Mouse (Mus musculus) CH12.LX (cell line): ENCODE results near the gene Slc4a4. TPM values are rescaled to one million over a fixed set of nuclear protein-coding genes. Genes with fewer than 3 reads are reported as not detected.
A peak's percentile ranks its signal among the peaks of the same experiment; 100 is the strongest.

Experiments used
- DNase-seq: peaks from one replicate; pipeline ENCODE4 v3.0.0-alpha.2; 2013; ENCODE audit errors: extremely low read depth
- H3K27ac ChIP-seq: 2 replicates; pipeline ENCODE4 v1.5.1; 2012; ENCODE audit warnings: low read depth, mild to moderate bottlenecking, control low read depth, moderate library complexity; ENCODE audit not compliant: insufficient read depth
- H3K27me3 ChIP-seq: replicated peaks from 2 replicates; pipeline ENCODE3; 2012; ENCODE audit warnings: inconsistent platforms
- H3K36me3 ChIP-seq, 2 experiments: replicated peaks in 1 of 2; 2 replicates each; pipeline versions ENCODE3 to v1.6.1; 2012; ENCODE audit warnings: inconsistent platforms in 1 of 2, low read length in 1 of 2, mild to moderate bottlenecking in 1 of 2, mixed read lengths in 1 of 2, moderate library complexity in 1 of 2; ENCODE audit not compliant: control insufficient read depth in 1 of 2, insufficient read depth in 1 of 2
- H3K4me1 ChIP-seq, 2 experiments: 2 replicates each; pipeline ENCODE4 v1.6.1; 2012; ENCODE audit warnings: inconsistent platforms in 1 of 2, moderate library complexity in 1 of 2; ENCODE audit not compliant: insufficient read depth in 2 of 2, control insufficient read depth in 1 of 2
- H3K4me2 ChIP-seq: 2 replicates; pipeline ENCODE4 v1.6.1; 2012; ENCODE audit warnings: low read depth, mild to moderate bottlenecking, control low read depth; ENCODE audit not compliant: poor library complexity, insufficient read depth, severe bottlenecking
- H3K4me3 ChIP-seq, 3 experiments: fragments of 150-350 bp in 1 of 3; sonication (generic) in 1 of 3; replicated peaks in 1 of 3; 2 replicates each; pipeline versions ENCODE3 to v1.5.1; 2011 to 2012; ENCODE audit warnings: low read depth in 2 of 3, low read length in 2 of 3, mild to moderate bottlenecking in 2 of 3, moderate library complexity in 2 of 3, control low read depth in 1 of 3, improper control_type of control experiment in 1 of 3, inconsistent platforms in 1 of 3, mixed read lengths in 1 of 3; ENCODE audit not compliant: poor library complexity in 1 of 3
- H3K79me2 ChIP-seq: replicated peaks from 2 replicates; pipeline ENCODE4 v1.6.1; 2012; ENCODE audit warnings: mild to moderate bottlenecking, moderate library complexity; ENCODE audit not compliant: control insufficient read depth, poor library complexity, insufficient read depth, severe bottlenecking; ENCODE audit errors: extremely low read depth
- H3K9ac ChIP-seq: 2 replicates; pipeline ENCODE4 v1.6.1; 2012; ENCODE audit warnings: low read depth, mild to moderate bottlenecking, control low read depth, moderate library complexity; ENCODE audit not compliant: insufficient read depth
- H3K9me3 ChIP-seq: replicated peaks from 2 replicates; pipeline ENCODE3; 2012; ENCODE audit warnings: low read length, inconsistent platforms, mixed read lengths
- E2F4 ChIP-seq: IDR thresholded peaks from 2 replicates; pipeline ENCODE4 v1.6.1; 2011; ENCODE audit warnings: low read depth, low read length, improper control_type of control experiment; ENCODE audit not compliant: insufficient replicate concordance
- EP300 ChIP-seq: IDR thresholded peaks from 2 replicates; pipeline ENCODE4 v1.6.1; 2011; ENCODE audit warnings: low read length, improper control_type of control experiment
- ETS1 ChIP-seq: conservative IDR thresholded peaks from 2 replicates; pipeline ENCODE4 v1.6.1; 2012; ENCODE audit warnings: low read depth, mild to moderate bottlenecking, inconsistent platforms, low read length, improper control_type of control experiment, moderate library complexity
- HCFC1 ChIP-seq: IDR thresholded peaks from 2 replicates; pipeline ENCODE4 v1.6.1; 2012; ENCODE audit warnings: low read depth, mild to moderate bottlenecking, inconsistent platforms, low read length, improper control_type of control experiment
- JUN ChIP-seq: IDR thresholded peaks from 2 replicates; pipeline ENCODE4 v1.6.1; 2011; ENCODE audit warnings: low read depth, mild to moderate bottlenecking, low read length, improper control_type of control experiment, moderate library complexity; ENCODE audit not compliant: insufficient read depth
- KAT2A ChIP-seq: IDR thresholded peaks from 2 replicates; pipeline ENCODE4 v1.6.1; 2012; ENCODE audit warnings: low read length, improper control_type of control experiment, inconsistent platforms; ENCODE audit not compliant: insufficient replicate concordance
- MAFK ChIP-seq: IDR thresholded peaks from 2 replicates; pipeline ENCODE4 v1.6.1; 2011; ENCODE audit warnings: low read length, improper control_type of control experiment; ENCODE audit not compliant: insufficient replicate concordance
- MYC ChIP-seq: IDR thresholded peaks from 2 replicates; pipeline ENCODE4 v1.6.1; 2011; ENCODE audit warnings: low read depth, mild to moderate bottlenecking, improper control_type of control experiment, low read length
- PAX5 ChIP-seq: IDR thresholded peaks from 2 replicates; pipeline ENCODE4 v1.6.1; 2012; ENCODE audit warnings: low read length, inconsistent platforms, mixed read lengths
- POLR2A ChIP-seq: IDR thresholded peaks from 2 replicates; pipeline ENCODE4 v1.6.1; 2011; ENCODE audit warnings: low read depth, mild to moderate bottlenecking, improper control_type of control experiment, low read length
- RAD21 ChIP-seq: IDR thresholded peaks from 2 replicates; pipeline ENCODE4 v1.6.1; 2011; ENCODE audit warnings: low read depth, mild to moderate bottlenecking, low read length, improper control_type of control experiment, moderate library complexity
- RCOR1 ChIP-seq: conservative IDR thresholded peaks from 2 replicates; pipeline ENCODE4 v1.6.1; 2012; ENCODE audit warnings: low read depth, mild to moderate bottlenecking, inconsistent platforms, low read length, improper control_type of control experiment
- SIN3A ChIP-seq: IDR thresholded peaks from 2 replicates; pipeline ENCODE4 v1.6.1; 2012; ENCODE audit warnings: low read length, improper control_type of control experiment, inconsistent platforms
- SMC3 ChIP-seq: IDR thresholded peaks from 2 replicates; pipeline ENCODE4 v1.6.1; 2011; ENCODE audit warnings: low read depth, low read length, improper control_type of control experiment
- TBP ChIP-seq: conservative IDR thresholded peaks from 2 replicates; pipeline ENCODE4 v1.6.1; 2011; ENCODE audit warnings: low read depth, low read length, improper control_type of control experiment
- TCF12 ChIP-seq: IDR thresholded peaks from 2 replicates; pipeline ENCODE4 v1.6.1; 2014; ENCODE audit warnings: low read depth, mild to moderate bottlenecking, inconsistent platforms, low read length, improper control_type of control experiment
- UBTF ChIP-seq: IDR thresholded peaks from 2 replicates; pipeline ENCODE4 v1.6.1; 2012; ENCODE audit warnings: low read depth, mild to moderate bottlenecking, inconsistent platforms, low read length, improper control_type of control experiment, moderate library complexity
- USF1 ChIP-seq: IDR thresholded peaks from 2 replicates; pipeline ENCODE4 v1.6.1; 2014; ENCODE audit warnings: low read depth, mild to moderate bottlenecking, inconsistent platforms, low read length, improper control_type of control experiment
- USF2 ChIP-seq: conservative IDR thresholded peaks from 2 replicates; pipeline ENCODE4 v1.6.1; 2011; ENCODE audit warnings: low read depth, low read length, improper control_type of control experiment
- ZC3H11A ChIP-seq: IDR thresholded peaks from 2 replicates; pipeline ENCODE4 v1.6.1; 2012; ENCODE audit warnings: low read depth, mild to moderate bottlenecking, inconsistent platforms, low read length, improper control_type of control experiment
- dilution Hi-C: fragments of 300-500 bp; cut with MboI; formaldehyde crosslinking; loops from 2 replicates; pipeline ENCODE4 v1.14.3; 2020; ENCODE audit warnings: low sequenced_read_pairs; ENCODE audit not compliant: extremely low pct_unique_long_range_greater_than_20kb, extremely low pct_ligation_motif_present
- in situ Hi-C: fragments of 300-500 bp; cut with MboI; formaldehyde crosslinking; loops from 3 replicates; pipeline ENCODE4 v1.14.3; 2019; ENCODE audit warnings: low sequenced_read_pairs, low pct_ligation_motif_present, low pct_unique_long_range_greater_than_20kb, mixed read lengths
- polyA plus RNA-seq: library from polyadenylated mRNA; unstranded; fragments of >175 nt; gene quantifications from 2 replicates; pipeline ENCODE4 v1.2.1, GENCODE M21; 2012; ENCODE audit warnings: low read depth; ENCODE audit not compliant: insufficient read length
- total RNA-seq, 2 experiments: library from RNA; depleted of rRNA; stranded (reverse); fragments of 300-350 nt in 1 of 2; fragments of >200 nt in 1 of 2; gene quantifications; 2 replicates each; pipeline ENCODE4 v1.2.3; 2012 to 2014

Gene Slc4a4
- total RNA-seq (2012; rRNA removed) (not detected in 2 replicates), total RNA-seq (2014; rRNA removed) (0.03 TPM in 1 of 2 replicates, not detected in the other), polyA plus RNA-seq (not detected in 2 replicates)

DNA sequence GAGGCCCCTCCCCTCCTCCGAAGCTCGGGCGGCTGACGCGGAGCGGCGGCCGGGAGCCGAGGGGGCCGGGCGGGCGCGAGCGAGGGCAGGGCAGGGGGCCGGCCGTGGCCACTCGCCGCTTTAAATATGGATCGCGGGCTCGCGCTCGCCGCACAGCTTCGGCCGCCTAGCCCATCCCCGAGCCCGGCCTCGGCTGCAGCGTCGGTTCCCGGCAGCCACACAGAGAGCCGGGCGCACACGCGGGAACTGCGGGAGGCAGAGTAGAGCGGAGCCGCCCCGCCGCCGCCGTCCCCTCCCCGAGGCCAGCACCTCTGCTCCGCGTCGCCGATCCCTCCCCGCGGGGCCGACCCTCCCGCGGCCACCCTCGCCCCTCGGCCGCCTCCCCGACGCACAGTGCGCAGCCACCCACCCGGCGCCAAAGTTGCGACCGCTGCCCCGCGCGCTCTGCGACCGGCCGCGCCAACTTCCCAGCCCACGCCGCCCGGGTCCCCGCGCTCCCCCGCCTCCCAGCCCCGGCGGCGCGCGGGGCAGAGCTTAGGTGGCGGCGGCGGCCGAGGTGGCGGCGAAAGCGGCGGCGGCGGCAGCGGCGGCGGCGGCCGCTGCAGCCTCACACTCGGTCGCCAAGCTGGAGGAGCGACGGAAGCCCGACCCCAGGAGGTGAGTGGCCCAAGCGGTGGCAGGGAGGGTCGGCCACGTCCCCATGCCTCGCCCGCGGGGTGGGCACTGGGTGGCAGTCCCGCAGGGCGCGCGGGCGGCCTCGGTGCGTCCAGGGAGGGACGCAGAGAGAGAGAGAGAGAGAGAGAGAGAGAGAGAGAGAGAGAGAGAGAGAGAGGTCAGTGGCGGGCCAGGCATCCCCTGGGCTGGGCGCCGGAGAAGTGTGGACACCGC lies at the start of gene Slc4a4:
Slc4a4 (plus strand) TSS at position 151 of the 888 bp plus-strand sequence.
- dilution Hi-C loops (no loop called here), in situ Hi-C loops (no loop called here)
- H3K27me3 ChIP-seq = no peaks in the 10 kb centered on the region
- TF ChIP-seq HCFC1 (no peak), TCF12 (no peak), POLR2A (no peak)
- H3K4me1 ChIP-seq = peaks cover 0 to 5% of the 10 kb centered on the region in 2 experiments; a peak in 1 of 4 replicates
- no peaks in the 10 kb centered on the region for H3K36me3 ChIP-seq
- DNase-seq = no peak
- peaks cover 8% of the 10 kb centered on the region for H3K9me3 ChIP-seq
- no peak within 1 kb of the TSS for H3K9ac ChIP-seq
- H3K4me2 ChIP-seq = no peak within 1 kb of the TSS
- H3K4me3 ChIP-seq = no peak within 1 kb of the TSS
- no peak within 1 kb of the TSS for H3K27ac ChIP-seq
- H3K79me2 ChIP-seq = no peaks in the 10 kb centered on the region

DNA sequence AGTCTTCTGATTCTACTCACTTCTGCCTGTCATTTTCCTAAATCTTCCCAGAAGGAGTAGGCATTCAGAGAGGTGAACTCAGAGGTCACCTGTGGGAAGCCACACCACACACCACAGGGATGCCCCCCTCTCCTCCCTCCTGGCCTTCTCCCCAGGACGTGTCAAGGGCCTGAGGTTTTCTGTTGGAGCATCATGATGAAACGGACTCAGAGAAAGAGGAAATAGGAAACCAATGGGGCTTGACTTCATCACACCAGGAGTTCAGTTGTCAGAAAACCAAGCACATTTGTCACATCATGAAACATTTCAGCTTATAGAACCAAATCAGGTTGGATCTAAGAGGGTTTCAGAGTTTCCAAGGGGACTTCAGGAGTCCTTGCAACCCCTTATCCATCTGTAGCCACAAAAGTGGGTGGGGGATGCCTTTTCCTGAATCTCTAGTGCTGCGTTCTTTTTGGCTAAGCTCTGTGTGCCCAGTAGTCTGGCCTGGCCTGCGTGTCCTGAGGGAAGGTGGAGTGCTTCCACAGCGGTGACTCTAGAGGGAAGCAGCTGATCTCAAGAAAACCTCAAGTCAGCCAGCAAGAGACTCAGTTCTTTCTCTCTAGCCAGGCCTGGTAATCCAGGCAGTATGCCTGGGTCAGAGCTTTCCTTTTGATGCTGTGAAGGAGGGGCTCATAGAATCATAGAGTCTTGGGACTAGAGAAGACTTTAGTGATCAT lies 46.4 kb upstream of the Slc4a4 start:
- peaks cover 0 to 17% of the 10 kb centered on the region in 2 experiments; a peak in 3 of 4 replicates for H3K4me1 ChIP-seq
- peak; percentile 33; the same call in 1 of the 2 replicates for TF ChIP-seq EP300
- peak; percentile 8 for TF ChIP-seq RAD21
- TF ChIP-seq ETS1 = no peak
- no peak for TF ChIP-seq UBTF
- TF ChIP-seq USF2 = no peak
- TF ChIP-seq SMC3 = no peak
- TF ChIP-seq, all 38 proteins: peak for 2
- in situ Hi-C loops = no loop called here

DNA sequence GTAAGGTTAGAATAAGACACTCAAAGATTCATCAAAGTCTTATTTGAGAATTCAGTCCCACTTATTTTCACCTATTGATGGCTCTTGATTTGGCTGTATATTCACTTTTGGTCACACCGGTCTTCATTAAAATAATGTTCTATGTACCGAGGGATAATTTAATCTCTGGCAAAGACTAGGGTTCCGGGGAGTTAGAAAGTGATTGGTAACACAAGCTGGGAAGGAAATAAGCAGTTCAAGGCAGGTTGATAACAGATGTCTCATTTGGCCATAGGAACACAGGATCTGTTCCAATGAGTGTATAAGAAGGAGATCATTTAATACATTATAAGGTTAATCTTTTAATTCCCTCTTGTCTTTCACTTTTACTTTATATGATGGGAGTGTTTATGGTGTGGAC lies 29.3 kb upstream of the Slc4a4 start:
- Histone ChIP-seq H3K9me3 (no peaks in the 10 kb centered on the region), H3K4me1 (no peaks in the 10 kb centered on the region)

More for the DNA sequence above, 46.4 kb upstream of the Slc4a4 start:
- Histone ChIP-seq H3K79me2 (no peaks in the 10 kb centered on the region), H3K9me3 (no peaks in the 10 kb centered on the region), H3K27ac (no peak overlapping the region), H3K27me3 (no peaks in the 10 kb centered on the region), H3K4me3 (no peak overlapping the region), H3K36me3 (no peaks in the 10 kb centered on the region), H3K4me2 (peak overlapping the region; percentile 5; the same call in 1 of the 2 replicates), H3K9ac (no peak overlapping the region)
- peak; percentile 62 for DNase-seq
- dilution Hi-C loops = no loop called here

More for the DNA sequence above, 29.3 kb upstream of the Slc4a4 start:
- Histone ChIP-seq H3K27me3 (no peaks in the 10 kb centered on the region), H3K79me2 (no peaks in the 10 kb centered on the region), H3K36me3 (no peaks in the 10 kb centered on the region), H3K4me2 (no peak overlapping the region), H3K27ac (no peak overlapping the region), H3K9ac (no peak overlapping the region), H3K4me3 (no peak overlapping the region)
- TF ChIP-seq RCOR1 (no peak), TBP (no peak), MAFK (no peak), ZC3H11A (no peak), JUN (no peak), KAT2A (no peak), USF1 (no peak), SIN3A (no peak), EP300 (no peak), E2F4 (no peak), ETS1 (no peak), MYC (no peak), SMC3 (no peak), PAX5 (no peak)
- dilution Hi-C loops (no loop called here), in situ Hi-C loops (no loop called here)
- no peak for DNase-seq
